Mouse (Mus musculus): Measurements from ENCODE around the gene Ppp1r12c. TPM values are rescaled to one million over a fixed set of nuclear protein-coding genes. Genes with fewer than 3 reads are reported as not detected.
A peak's percentile ranks its signal among the peaks of the same experiment; 100 is the strongest.
"Not testable (repeated sequence)": the region's sequence is repeated elsewhere in the genome, so short reads cannot be mapped to it uniquely, and the experiment has no call there.

Gene Ppp1r12c
- total RNA-seq (2021) = 10 to 100 TPM; 76.0 to 82.1 TPM
- long read RNA-seq, experiment 1, transcript Ppp1r12c-201 (22 exons, 2,983 nt) = major isoform, 49 of 96 reads
- long read RNA-seq, experiment 1, transcript Ppp1r12c-202 (22 exons, 2,667 nt) = minor isoform, 14 of 96 reads
- long read RNA-seq, experiment 1, partial matches to known transcripts = 13 of 96 reads
- long read RNA-seq, experiment 1, other reads (novel, unspliced or antisense) = 19 of 96 reads
- long read RNA-seq, experiment 2, transcript Ppp1r12c-202 (22 exons, 2,667 nt) = minor isoform, 11 of 86 reads
- long read RNA-seq, experiment 2, transcript Ppp1r12c-201 (22 exons, 2,983 nt) = major isoform, 52 of 86 reads
- long read RNA-seq, experiment 2, partial matches to known transcripts = 7 of 86 reads
- long read RNA-seq, experiment 2, other reads (novel, unspliced or antisense) = 15 of 86 reads

DNA sequence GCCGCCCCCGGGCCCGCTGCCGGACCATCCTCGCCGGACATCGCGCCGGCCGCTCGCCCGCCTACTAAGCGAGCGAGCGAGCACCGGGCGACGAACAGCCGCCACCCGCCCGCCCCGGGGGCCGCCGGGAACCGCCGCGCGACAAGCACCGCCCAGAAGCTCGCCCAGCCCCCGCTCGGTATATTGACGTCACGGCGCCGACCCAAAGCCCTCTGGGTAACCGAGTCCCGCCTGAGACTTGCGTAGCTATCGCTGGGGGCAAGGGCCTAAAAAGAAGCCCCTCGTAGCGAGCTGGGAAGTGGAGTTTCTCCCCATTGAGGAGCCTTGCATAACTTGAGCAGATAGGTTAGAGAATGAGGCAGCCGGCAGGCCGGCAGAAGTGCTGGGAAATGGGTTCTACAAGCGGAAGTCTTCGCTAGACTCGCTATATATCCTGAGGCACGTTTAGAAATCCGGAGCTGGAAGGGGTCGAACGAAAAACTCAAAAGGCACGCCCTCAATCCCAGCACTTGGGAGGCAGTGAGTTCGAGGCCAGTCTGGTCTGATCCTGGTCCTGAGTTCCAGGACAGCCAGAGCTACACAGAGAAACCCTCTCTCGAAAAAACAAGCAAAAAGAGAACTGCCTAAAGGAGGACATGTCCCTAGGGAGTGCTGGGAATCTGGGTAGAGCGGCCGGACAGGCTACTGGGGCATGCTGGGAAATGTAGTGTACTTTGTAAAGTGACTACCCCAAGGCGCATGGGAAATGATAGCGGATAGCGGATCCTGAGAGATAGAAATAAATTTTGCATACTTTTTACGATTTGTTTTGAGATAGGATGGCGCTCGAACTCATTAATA is at the start of gene Ppp1r12c:
Gene Ppp1r12c (minus strand): TSS at position 123 of the 840 bp plus-strand sequence.
- DNase-seq = peak; percentile 96 to 97
- intact Hi-C loops (cut with DNase I) = no loop called here

DNA sequence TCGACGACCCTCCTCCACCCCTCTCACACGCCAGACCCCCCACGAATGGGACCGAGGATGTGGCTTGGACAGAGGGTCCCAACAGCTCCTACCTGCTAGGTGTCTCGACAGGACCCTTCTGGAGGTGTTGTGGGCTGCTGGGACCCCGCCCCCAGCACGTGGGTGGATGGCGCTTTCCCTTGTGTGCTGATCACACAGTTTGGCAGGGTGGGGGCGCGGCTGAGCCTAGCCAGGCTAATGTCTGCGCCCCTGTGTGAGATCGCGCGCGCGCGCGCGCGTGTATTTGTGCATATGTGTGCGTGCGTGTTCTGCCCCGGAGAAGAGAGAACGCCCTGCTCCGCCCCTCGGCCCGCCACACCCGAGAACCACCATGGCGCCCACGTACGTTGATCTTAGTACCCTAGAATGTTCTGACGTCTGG is 45.8 kb upstream of the Ppp1r12c start, which contains the start of gene Syt5:
Gene Syt5 (minus strand): TSS at position 321 of the 421 bp plus-strand sequence.
- DNase-seq = no peak
- intact Hi-C loops (cut with DNase I) = no loop called here

DNA sequence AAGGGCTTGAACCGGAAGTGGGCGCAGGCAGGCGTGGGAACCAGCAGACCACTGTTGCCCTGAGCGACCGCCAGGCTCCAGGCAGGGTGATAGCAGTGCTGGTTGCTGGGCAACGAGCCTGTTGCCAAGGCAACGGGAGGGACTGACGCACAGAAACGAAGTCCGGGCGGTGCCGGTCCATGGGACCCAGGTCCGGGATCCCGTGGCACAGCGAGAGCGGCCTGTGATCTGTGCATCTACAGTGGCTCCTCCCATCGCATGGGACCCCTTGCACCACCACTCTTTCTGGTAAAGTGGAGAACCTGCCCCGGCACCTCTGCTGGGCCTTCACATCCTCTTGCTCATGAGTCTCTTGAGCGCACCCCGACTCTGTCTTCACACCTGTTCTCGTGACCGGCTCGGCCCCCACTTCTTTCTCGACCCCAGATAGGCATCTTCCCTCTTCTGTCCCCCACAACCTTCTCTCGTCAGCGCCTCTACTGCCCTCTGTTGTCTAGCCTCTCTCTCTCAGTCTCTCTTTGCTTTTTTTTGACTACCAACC is 45.2 kb upstream of the Ppp1r12c start:
- intact Hi-C loops (cut with DNase I) = no loop called here
- peak; percentile 56 to 71 for DNase-seq

DNA sequence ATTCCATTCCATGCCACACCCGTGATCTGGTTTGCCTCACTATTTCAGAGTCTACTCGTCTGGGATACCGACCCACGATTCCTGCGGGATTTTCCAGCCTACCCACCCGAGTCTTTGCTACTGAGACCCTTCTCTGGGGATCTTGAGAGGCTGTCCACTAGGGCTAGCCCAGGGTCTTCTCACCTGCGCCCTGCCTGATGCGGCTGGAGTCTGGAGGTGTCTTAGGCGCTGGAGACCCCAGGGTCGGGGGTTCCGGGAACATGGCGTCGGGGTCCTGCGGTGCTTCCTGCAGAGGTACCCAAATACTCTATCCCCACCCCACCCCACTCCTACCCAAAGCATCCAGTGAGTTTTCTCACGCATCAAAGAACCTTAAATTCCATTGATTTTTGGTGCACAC is 44.6 kb upstream of the Ppp1r12c start:
- intact Hi-C loops (cut with DNase I) = no loop called here
- DNase-seq = no peak

DNA sequence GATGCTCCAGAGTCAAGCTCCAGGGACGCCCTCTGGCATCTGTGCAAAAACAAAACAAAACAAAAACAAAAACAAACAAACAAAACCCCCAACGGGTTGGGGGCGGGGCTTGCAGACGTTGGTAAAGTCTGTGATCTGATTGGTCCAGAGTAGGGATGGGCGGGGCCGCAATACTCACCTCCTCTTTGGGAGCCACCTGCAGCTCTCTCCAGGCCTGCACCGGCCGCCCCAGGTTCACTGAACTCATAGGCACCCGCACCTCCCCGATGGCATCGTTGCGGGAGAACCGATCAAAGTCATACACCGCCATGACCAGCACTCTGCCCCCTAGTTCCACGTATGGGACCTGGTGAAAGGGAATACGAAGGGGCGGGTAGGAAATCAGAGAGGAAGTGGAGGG is 40.5 kb upstream of the Ppp1r12c start:
- intact Hi-C loops (cut with DNase I) = no loop called here
- no peak for DNase-seq

DNA sequence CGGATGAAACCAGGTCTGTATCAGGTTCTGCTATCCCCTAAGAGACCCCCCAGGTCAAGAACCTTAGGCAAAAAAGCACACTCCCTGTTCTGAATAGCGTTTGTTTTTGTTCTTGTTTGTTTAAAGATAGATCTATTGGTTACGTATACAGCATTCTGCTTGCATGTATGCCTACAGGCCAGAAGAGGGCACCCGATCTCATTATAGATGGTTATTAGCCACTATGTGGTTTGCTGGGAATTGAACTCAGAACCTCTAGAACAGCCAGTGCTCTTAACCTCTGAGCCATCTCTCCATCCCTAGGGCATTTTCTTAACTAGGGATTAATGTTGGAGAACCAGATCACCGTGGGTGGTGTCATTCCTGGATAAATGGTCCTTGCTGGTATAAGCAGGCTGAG is 39.9 kb upstream of the Ppp1r12c start:
- intact Hi-C loops (cut with DNase I) = no loop called here
- no peak for DNase-seq

DNA sequence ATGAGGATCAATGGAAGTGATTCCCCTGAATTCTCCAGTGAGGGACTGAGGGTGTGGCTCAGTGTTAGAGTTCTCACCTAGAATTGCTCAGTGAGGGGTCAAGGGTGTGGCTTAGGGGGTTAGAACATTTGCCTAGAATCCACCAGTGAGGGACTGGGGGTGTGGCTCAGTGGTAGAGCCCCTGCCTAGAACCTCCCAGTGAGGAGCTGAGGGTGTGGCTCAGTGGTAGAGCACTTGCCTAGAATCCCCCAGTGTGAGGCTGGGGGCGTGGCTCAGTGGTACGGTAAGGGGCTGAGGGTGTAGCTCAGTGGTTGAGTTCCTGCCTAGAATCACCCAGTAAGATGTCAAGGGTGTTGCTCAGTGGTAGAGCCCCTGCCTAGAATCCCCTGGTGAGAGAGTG is 37.5 kb upstream of the Ppp1r12c start:
- intact Hi-C loops (cut with DNase I) = no loop called here
- no peak for DNase-seq

DNA sequence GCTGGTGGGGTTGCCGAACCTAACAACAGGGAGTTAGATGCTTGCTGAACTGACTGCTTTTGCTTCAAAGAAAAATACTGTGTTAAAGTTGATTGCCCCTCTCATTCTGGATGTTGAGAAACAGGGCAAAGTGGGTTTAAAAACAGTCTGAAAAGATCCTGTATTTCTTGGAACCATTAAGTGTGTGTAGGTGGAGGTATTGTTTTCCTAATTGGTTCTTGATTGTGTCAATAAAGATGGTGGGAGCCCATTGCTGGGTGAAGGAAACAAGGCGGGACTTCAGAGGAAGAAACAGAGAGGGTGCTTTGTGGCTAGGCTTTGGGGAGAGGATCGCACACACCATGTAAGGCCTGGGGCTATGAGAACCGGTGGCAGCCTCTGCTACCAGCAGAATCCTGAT is 35.7 kb upstream of the Ppp1r12c start:
- intact Hi-C loops (cut with DNase I) = no loop called here
- no peak for DNase-seq

DNA sequence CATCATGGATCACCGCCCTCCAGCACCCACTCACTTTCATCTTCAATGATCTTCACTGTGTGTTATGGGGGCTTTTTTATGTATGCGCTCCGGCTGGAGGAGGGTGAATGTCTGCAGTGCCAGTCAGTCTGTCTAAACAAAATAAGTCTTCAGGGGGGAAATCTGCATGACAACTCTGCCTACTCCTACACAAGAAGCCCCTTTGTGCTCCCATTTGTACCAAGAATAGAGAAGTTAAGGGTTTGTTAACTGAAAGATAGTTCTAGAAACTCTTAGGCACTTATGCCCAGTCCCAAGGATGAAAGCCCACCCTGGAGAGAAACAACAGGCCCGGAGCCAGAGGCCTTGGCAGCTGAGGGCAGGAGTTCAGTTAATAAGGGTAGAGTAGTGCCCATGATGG is 34.9 kb upstream of the Ppp1r12c start:
- DNase-seq = no peak
- intact Hi-C loops (cut with DNase I) = no loop called here

DNA sequence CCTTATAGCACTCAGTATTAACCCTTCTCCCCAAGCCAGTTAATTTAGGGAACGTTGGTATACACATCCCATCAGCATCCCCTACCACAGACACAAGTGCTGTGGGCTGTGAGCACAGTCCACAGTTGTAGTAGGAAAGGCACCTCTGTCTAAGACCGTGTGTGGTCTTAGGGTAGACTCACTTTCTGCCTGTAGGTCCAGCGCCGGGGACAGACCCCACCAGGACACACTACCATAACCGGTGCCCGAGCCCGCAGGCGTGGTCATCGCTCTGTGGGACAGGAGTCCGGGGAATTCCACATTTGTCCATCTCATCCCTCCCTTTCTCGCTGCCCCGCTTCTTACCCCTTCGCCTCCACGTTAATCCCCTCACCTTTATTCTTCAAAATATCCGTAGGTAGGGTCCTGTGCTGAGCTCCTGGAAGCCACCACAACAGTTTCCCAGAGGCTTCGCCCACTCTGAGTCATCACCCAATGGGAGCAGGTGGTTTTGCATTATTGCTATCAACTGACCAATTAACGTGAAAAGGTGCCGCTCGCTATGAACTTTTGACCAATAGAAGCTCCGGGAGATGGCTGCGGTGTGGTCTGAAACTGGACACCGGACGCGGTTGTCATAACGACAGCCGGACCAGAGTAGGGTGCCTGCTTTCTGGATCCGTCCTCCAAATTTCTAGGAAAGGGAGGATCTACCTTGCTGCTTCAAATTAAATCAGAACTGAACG is 30.7 kb upstream of the Ppp1r12c start, which contains the start of gene Dnaaf3:
Gene Dnaaf3 (minus strand): TSS at position 449 of the 725 bp plus-strand sequence.
- peak; percentile 53 to 74 for DNase-seq

DNA sequence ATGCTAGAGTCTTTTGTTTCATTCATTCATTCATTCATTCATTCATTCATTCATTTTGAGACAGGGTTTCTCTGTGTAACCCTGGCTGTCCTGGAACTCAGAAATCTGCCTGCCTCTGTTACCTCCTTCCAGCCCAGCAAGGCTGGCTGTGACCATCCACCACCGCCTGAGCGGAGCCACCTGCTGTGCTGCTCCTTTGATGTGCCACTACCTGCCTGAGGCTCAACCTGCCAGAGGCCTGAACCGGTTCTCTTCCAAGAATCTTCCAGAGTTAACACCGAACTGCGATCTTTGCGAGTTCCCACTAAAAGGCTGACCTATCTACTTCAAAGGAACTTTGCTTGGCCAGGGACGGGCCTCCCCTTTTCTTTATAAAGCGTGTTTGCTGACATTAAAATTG is 28.7 kb upstream of the Ppp1r12c start:
- intact Hi-C loops (cut with DNase I); DNase-seq: not testable (repeated sequence)

More for the DNA sequence above, 30.7 kb upstream of the Ppp1r12c start, which contains the start of gene Dnaaf3:
- intact Hi-C loops (cut with DNase I) = no loop called here

DNA sequence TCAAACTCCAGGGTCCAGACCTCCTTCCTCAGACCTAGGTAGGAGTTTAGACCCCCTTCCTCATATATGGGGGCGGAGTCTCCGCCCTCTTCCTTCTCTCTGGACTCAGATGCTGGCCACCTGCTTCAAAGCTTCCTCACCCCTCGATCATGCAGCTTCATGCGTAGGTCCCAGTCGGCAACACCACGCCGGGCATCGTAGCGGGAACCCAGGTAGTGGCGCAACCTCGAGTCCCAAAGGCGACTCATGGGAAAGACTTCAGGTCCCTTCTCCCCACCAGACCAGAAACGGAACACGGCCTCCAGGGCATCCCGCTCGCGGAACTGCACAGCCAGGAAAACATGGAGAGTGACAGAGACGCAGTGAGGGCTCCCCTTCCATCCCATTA is 25.8 kb upstream of the Ppp1r12c start:
- intact Hi-C loops (cut with DNase I) = loop anchor here (2.0 kb wide), 2 partner anchors 46 to 96 kb away; no protein-coding TSS in a partner anchor

DNA sequence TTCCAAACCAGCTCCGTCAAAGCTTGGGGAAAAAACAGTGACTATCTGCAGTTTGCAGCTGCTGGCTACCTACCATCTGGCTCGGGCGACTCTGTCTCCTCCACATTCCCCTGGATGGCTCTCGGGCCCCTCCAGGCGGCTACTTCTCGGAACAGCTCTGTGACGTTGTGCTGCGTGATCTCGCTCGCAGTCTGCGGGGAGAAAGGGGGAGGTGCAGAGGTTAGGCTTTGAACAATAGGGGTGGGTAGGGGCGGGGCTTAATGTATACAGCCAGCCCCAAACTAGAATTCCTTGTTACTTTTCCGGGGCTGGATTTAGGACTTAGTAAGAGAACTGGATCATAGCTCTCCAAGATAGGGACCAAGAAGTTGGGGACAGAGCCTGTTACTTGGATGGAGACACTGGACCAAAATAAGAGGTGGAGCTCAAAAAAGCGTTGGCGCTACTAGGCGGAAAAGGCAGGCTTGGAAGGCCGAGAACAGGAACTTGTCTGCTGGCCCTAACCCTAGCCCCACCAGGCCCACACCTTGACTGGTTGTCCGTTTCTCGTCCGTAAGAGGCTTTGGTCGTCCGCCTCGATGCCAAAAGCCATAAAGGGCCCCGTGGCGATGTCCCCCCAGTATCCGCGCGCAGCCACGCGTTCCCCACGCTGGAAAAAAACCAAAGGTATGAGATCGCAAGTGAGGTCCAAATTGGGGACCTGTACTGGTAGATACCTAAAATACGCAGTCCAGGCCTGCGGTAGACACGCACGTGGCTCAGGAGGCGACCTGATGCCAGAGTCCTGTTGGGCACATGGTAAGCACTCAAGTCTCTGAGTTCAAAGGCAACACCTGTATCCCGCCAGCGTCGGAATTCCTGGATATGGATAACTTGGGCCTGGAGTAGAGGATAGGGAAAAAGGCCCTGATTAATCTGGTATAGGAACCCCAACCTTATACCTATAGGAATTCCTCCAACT is 25.1 kb upstream of the Ppp1r12c start:
- intact Hi-C loops (cut with DNase I) = loop anchor here (2.0 kb wide), 2 partner anchors 46 to 96 kb away; no protein-coding TSS in a partner anchor
- DNase-seq = peak; percentile 81 to 89

More for the DNA sequence above, 25.8 kb upstream of the Ppp1r12c start:
- DNase-seq = no peak

DNA sequence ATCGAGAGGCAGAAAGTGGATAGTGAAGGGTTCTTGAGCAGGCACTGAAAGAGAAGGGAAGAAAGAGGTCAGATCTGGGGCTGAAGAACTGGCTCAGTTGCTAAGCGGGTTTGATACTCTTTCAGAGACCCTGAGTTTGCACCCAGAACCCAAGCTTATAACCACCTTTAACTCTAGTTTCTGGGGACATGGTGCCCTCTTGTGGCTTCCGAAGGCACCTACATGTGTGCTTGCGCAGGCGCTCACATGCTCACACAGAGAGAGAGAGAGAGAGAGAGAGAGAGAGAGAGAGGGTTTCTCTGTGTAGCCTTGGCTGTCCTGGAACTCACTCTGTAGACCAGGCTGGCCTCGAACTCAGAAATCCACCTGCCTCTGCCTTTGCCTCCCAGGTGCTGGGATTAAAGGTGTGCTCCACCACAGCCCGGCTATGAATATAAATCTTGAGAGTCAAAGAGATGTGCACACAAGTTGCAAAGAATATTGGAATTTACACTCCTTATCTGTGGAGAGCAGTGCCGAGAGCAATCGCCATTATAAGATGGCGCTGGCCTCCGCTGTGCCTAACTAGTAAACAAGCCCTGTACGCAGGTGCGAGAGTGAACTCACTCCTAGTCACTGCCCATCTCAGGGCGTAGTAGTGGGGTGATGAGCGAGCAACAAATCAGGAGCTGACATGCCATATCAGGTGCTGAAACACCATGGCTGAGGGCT is 22.9 kb upstream of the Ppp1r12c start, which contains the start of gene Tnni3:
Gene Tnni3 (minus strand): TSS at position 18 of the 711 bp plus-strand sequence.
- DNase-seq = peak; percentile 58 to 77
- intact Hi-C loops (cut with DNase I) = loop anchor here (2.0 to 5.0 kb wide), 2 partner anchors 14 to 392 kb away; no protein-coding TSS in a partner anchor

DNA sequence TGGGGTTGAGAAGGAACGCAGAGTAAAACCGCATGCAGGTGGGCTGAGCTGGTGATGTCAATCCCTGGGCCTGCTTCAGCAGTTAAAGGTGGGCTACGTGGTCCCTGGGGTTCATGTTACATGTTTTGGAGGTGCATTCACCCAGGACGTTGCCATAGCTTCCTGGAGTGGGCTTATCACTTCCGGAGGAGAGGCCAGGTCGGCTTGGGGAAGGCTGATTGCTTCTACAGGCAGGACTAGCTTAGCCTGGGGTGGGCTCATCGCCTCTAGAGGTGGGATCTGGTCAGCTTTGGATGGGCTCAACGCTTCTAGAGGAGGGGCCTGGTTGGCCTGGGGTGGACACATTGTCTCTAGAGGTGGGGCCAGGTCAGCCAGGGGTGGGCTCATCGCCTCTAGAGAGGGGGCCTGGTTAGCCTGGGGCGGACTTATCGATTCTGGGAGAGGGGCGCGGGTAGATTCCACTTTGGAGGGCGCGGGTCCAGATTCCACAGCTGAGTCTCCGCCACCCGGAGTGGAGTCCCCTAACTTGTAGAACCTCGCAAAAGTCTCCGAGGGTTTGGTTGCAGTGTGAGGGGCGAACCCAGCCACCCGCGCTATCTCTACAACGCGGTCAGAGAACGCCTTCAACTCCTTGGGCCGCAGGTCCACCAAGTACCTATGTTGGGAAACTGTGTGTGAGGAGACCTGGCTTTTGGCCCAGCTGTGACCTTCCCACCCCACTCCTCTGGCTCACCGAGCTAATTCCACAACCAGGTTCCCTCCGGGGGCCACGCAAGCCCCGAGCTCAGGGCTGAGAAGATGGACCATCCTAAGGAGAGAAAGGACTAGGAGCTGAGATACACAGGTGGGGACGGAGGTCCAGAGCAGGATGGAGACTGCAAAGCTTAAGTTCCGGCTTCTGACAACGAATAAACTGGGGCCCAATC is 22.0 kb upstream of the Ppp1r12c start:
- DNase-seq = no peak
- intact Hi-C loops (cut with DNase I) = loop anchor here (2.0 to 5.0 kb wide), 2 partner anchors 13 to 391 kb away; no protein-coding TSS in a partner anchor

DNA sequence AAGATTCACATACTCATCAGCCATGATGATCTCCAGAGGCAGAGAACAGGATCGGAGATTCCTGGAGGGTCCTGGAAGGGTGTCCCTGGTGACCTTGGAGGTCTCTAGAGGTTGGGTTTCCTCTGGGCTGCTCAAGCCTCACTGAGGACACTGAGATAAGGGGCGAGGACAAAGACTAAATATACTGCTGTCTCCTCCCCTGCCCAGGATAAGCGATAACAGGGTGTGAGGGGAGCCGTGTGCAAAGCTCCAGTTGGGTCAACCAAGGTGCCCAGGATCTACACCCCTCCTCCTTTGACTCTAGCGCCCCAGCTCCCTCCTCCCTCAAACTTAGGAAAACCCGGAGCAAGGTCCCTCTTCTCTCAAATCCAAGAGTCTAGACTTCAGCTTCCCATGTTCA is 20.8 kb upstream of the Ppp1r12c start:
- DNase-seq = peak; percentile 45 to 63
- intact Hi-C loops (cut with DNase I) = loop anchor here (5.0 kb wide), 1 partner anchor 390 kb away; no protein-coding TSS in a partner anchor

Measured in heart, postnatal 14 days (tissue).